ENCODE assay signal across 12 mouse cellular contexts in genomic region chr17:12047032-12047431, GRCm38 (mm10).
"Had no signal": no experiment of that assay in that cellular context is flagged by ENCODE, and none has a peak within 500 bp of the region (broad histone marks: within the 10 kb centered on the region; RNA-seq: fewer than 3 reads in every experiment).

No protein-coding gene starts in this region.

- ATAC-seq: liver, postnatal 0 days; lung, postnatal 0 days; midbrain, embryonic 13.5 days had no signal

- H3K36me3 ChIP-seq: midbrain, embryonic 13.5 days had no signal

- DNase-seq: kidney, adult 11 months; kidney, adult 8-10 months; kidney, postnatal 14 days; kidney, postnatal 4 days; liver, postnatal 0 days; lung, embryonic 14.5 days; thymus, postnatal 25 days had no signal

- H3K9ac ChIP-seq: liver, embryonic 14.5 days; liver, postnatal 0 days; lung, embryonic 14.5 days; midbrain, embryonic 13.5 days had no signal

- H3K4me3 ChIP-seq: midbrain, embryonic 13.5 days had no signal

- H3K4me2 ChIP-seq: liver, embryonic 11.5 days; lung, embryonic 14.5 days; midbrain, embryonic 13.5 days had no signal

- H3K9me3 ChIP-seq: midbrain, embryonic 13.5 days had no signal

- H3K27ac ChIP-seq: liver, embryonic 14.5 days; macrophage; midbrain, embryonic 13.5 days had no signal
